Mouse (Mus musculus): ENCODE measurements around the gene Sall1.

Gene Sall1

GRCm38 (mm10) chr8:89043940-89044339, at the start of gene Sall1:
TSS of gene Sall1 (minus strand) at chr8:89044162.
- no peak for DNase-seq (ENCODE audit: low read depth, low spot score)

GRCm38 (mm10) chr8:89089916-89090315, 46.0 kb upstream of the Sall1 start:
- no peak for DNase-seq (ENCODE audit: low read depth, low spot score)

- DNase-seq (ENCODE audit: low read depth, low spot score): no peak
These were observed 35.2 kb upstream of the Sall1 start for GRCm38 (mm10) chr8:89079147-89079546.

- DNase-seq (ENCODE audit: low read depth, low spot score): peak; percentile 39
These were observed 29.0 kb upstream of the Sall1 start for GRCm38 (mm10) chr8:89072968-89073382.

GRCm38 (mm10) chr8:89067499-89067898, 23.5 kb upstream of the Sall1 start:
- no peak for DNase-seq (ENCODE audit: low read depth, low spot score)

- DNase-seq (ENCODE audit: low read depth, low spot score): no peak
These were observed 20.1 kb upstream of the Sall1 start for GRCm38 (mm10) chr8:89064042-89064441.

- no peak for DNase-seq (ENCODE audit: low read depth, low spot score)
These were observed 19.5 kb upstream of the Sall1 start for GRCm38 (mm10) chr8:89063366-89064040.

GRCm38 (mm10) chr8:89060717-89061116, 16.8 kb upstream of the Sall1 start:
- DNase-seq (ENCODE audit: low read depth, low spot score): no peak

- no peak for DNase-seq (ENCODE audit: low read depth, low spot score)
These were observed 15.5 kb upstream of the Sall1 start for GRCm38 (mm10) chr8:89059507-89059906.

GRCm38 (mm10) chr8:89052880-89053279, 8.9 kb upstream of the Sall1 start:
- no peak for DNase-seq (ENCODE audit: low read depth, low spot score)

GRCm38 (mm10) chr8:89046639-89047348, 2.8 kb upstream of the Sall1 start:
- no peak for DNase-seq (ENCODE audit: low read depth, low spot score)

GRCm38 (mm10) chr8:89046226-89046625, 2.3 kb upstream of the Sall1 start:
- DNase-seq (ENCODE audit: low read depth, low spot score): no peak

GRCm38 (mm10) chr8:89045726-89046125, 1.8 kb upstream of the Sall1 start:
- DNase-seq (ENCODE audit: low read depth, low spot score): no peak

- no peak for DNase-seq (ENCODE audit: low read depth, low spot score)
These were observed 1.2 kb upstream of the Sall1 start for GRCm38 (mm10) chr8:89045218-89045601.

GRCm38 (mm10) chr8:89044511-89045217, 702 bp upstream of the Sall1 start:
- no peak for DNase-seq (ENCODE audit: low read depth, low spot score)

GRCm38 (mm10) chr8:89043371-89043841, 556 bp downstream of the Sall1 start:
- no peak for DNase-seq (ENCODE audit: low read depth, low spot score)

GRCm38 (mm10) chr8:89042560-89043370, 1.2 kb downstream of the Sall1 start:
- DNase-seq (ENCODE audit: low read depth, low spot score): no peak

- DNase-seq (ENCODE audit: low read depth, low spot score): no peak
These were observed 1.9 kb downstream of the Sall1 start for GRCm38 (mm10) chr8:89042118-89042460.

- no peak for DNase-seq (ENCODE audit: low read depth, low spot score)
These were observed 2.4 kb downstream of the Sall1 start for GRCm38 (mm10) chr8:89041421-89042117.

- DNase-seq (ENCODE audit: low read depth, low spot score): no peak
These were observed 3.1 kb downstream of the Sall1 start for GRCm38 (mm10) chr8:89040751-89041420.

- no peak for DNase-seq (ENCODE audit: low read depth, low spot score)
These were observed 4.1 kb downstream of the Sall1 start for GRCm38 (mm10) chr8:89039890-89040289.
